Mouse (Mus musculus) erythroblast, embryonic 14.5 days (primary cell): Measurements from ENCODE around the gene Nomo1.

ENCODE experiments used
- GATA1 ChIP-seq: IDR thresholded peaks from 2 replicates; pipeline ENCODE4 v1.6.1; 2012; ENCODE audit warnings: low read length, inconsistent platforms, mixed read lengths
- TAL1 ChIP-seq: IDR thresholded peaks from 3 replicates; pipeline ENCODE4 v1.6.1; 2012; ENCODE audit warnings: low read length, inconsistent platforms, mixed read lengths

GRCm38 (mm10) chr7:46033870-46034337 is 406 bp downstream of the Nomo1 start:
- TF ChIP-seq GATA1 (no peak), TAL1 (no peak)
